Mouse (Mus musculus): ENCODE data around the gene Inafm2. TPM values are rescaled to one million over a fixed set of nuclear protein-coding genes. Genes with fewer than 3 reads are reported as not detected.

Inafm2 gene
- polyA plus RNA-seq, 1 experiment from 2014 or later = 20.5 TPM

GRCm38 (mm10) chr2:118723693-118724486, 21.7 kb upstream of the Inafm2 start:
- Histone ChIP-seq H3K4me3 (ENCODE audit: low read length) (no peak overlapping the region), H3K36me3 (ENCODE audit: control insufficient read depth, insufficient read depth, low read length) (no peaks in the 10 kb centered on the region), H3K27ac (ENCODE audit: low read length) (no peak overlapping the region), H3K27me3 (ENCODE audit: control insufficient read depth, insufficient read depth, low read depth, low read length) (no peaks in the 10 kb centered on the region), H3K9me3 (ENCODE audit: control insufficient read depth, low read length) (no peaks in the 10 kb centered on the region), H3K4me2 (ENCODE audit: low read depth, low read length) (no peak overlapping the region), H3K4me1 (replicated peaks; ENCODE audit: control insufficient read depth, insufficient read depth, low read length) (peaks cover 18% of the 10 kb centered on the region), H3K9ac (ENCODE audit: low read length) (no peak overlapping the region)
- WGBS = 74% methylated on average over 15 of the region's 15 CpGs
- ATAC-seq (ENCODE audit: low read depth) = no peak

- H3K4me1 ChIP-seq (replicated peaks; ENCODE audit: control insufficient read depth, insufficient read depth, low read length) = peaks cover 29% of the 10 kb centered on the region
- 77% methylated on average over 4 of the region's 4 CpGs for WGBS
- H3K27me3 ChIP-seq (ENCODE audit: control insufficient read depth, insufficient read depth, low read depth, low read length) = no peaks in the 10 kb centered on the region
- H3K4me3 ChIP-seq (ENCODE audit: low read length) = no peak overlapping the region
- ATAC-seq (ENCODE audit: low read depth) = no peak
- H3K9ac ChIP-seq (ENCODE audit: low read length) = no peak overlapping the region
- no peaks in the 10 kb centered on the region for H3K9me3 ChIP-seq (ENCODE audit: control insufficient read depth, low read length)
- no peak overlapping the region for H3K4me2 ChIP-seq (ENCODE audit: low read depth, low read length)
- H3K27ac ChIP-seq (ENCODE audit: low read length) = no peak overlapping the region
- H3K36me3 ChIP-seq (ENCODE audit: control insufficient read depth, insufficient read depth, low read length) = no peaks in the 10 kb centered on the region
These were observed 20.0 kb upstream of the Inafm2 start for GRCm38 (mm10) chr2:118725511-118725910.

GRCm38 (mm10) chr2:118726873-118727272, 18.7 kb upstream of the Inafm2 start:
- 89% methylated on average over 2 of the region's 2 CpGs for WGBS
- Histone ChIP-seq H3K36me3 (ENCODE audit: control insufficient read depth, insufficient read depth, low read length) (no peaks in the 10 kb centered on the region), H3K27ac (ENCODE audit: low read length) (no peak overlapping the region), H3K27me3 (ENCODE audit: control insufficient read depth, insufficient read depth, low read depth, low read length) (peaks cover 2% of the 10 kb centered on the region), H3K4me3 (ENCODE audit: low read length) (no peak overlapping the region), H3K4me1 (replicated peaks; ENCODE audit: control insufficient read depth, insufficient read depth, low read length) (peaks cover 30% of the 10 kb centered on the region), H3K4me2 (ENCODE audit: low read depth, low read length) (no peak overlapping the region), H3K9me3 (ENCODE audit: control insufficient read depth, low read length) (no peaks in the 10 kb centered on the region), H3K9ac (ENCODE audit: low read length) (no peak overlapping the region)
- no peak for ATAC-seq (ENCODE audit: low read depth)

- peak overlapping the region; percentile 30 for H3K4me2 ChIP-seq (ENCODE audit: low read depth, low read length)
- H3K9ac ChIP-seq (ENCODE audit: low read length) = 0 out of 2 replicates have a peak overlapping the region, but pooled peaks have one; percentile 44
- 8% methylated on average over 9 of the region's 9 CpGs for WGBS
- peak overlapping the region; percentile 70 for H3K27ac ChIP-seq (ENCODE audit: low read length)
- H3K9me3 ChIP-seq (ENCODE audit: control insufficient read depth, low read length) = no peaks in the 10 kb centered on the region
- no peaks in the 10 kb centered on the region for H3K36me3 ChIP-seq (ENCODE audit: control insufficient read depth, insufficient read depth, low read length)
- H3K4me3 ChIP-seq (ENCODE audit: low read length) = peak overlapping the region; percentile 3; the same call in 1 of the 2 replicates
- H3K4me1 ChIP-seq (replicated peaks; ENCODE audit: control insufficient read depth, insufficient read depth, low read length) = peaks cover 30% of the 10 kb centered on the region
- ATAC-seq (ENCODE audit: low read depth) = peak; percentile 67
- H3K27me3 ChIP-seq (ENCODE audit: control insufficient read depth, insufficient read depth, low read depth, low read length) = peaks cover 10% of the 10 kb centered on the region
These were observed 17.6 kb upstream of the Inafm2 start for GRCm38 (mm10) chr2:118727911-118728310.

- H3K27me3 ChIP-seq (ENCODE audit: control insufficient read depth, insufficient read depth, low read depth, low read length) = peaks cover 13% of the 10 kb centered on the region
- no peaks in the 10 kb centered on the region for H3K36me3 ChIP-seq (ENCODE audit: control insufficient read depth, insufficient read depth, low read length)
- peak within 1 kb of the TSS; percentile 30 for H3K4me2 ChIP-seq (ENCODE audit: low read depth, low read length)
- 8% methylated on average over 6 of the region's 7 CpGs for WGBS
- H3K9ac ChIP-seq (ENCODE audit: low read length) = peak within 1 kb of the TSS; percentile 44; the same call in 1 of the 2 replicates
- peaks cover 30% of the 10 kb centered on the region for H3K4me1 ChIP-seq (replicated peaks; ENCODE audit: control insufficient read depth, insufficient read depth, low read length)
- no peaks in the 10 kb centered on the region for H3K9me3 ChIP-seq (ENCODE audit: control insufficient read depth, low read length)
- H3K27ac ChIP-seq (ENCODE audit: low read length) = peak within 1 kb of the TSS; percentile 70
- H3K4me3 ChIP-seq (ENCODE audit: low read length) = peak within 1 kb of the TSS; percentile 3; the same call in 1 of the 2 replicates
- ATAC-seq (ENCODE audit: low read depth) = peak; percentile 77
These were observed 17.2 kb upstream of the Inafm2 start, which contains the start of gene Plcb2 for GRCm38 (mm10) chr2:118728337-118728736. Plcb2 (minus strand) TSS chr2:118728438.

GRCm38 (mm10) chr2:118729194-118729593, 16.4 kb upstream of the Inafm2 start:
- WGBS = 33% methylated on average over 4 of the region's 4 CpGs
- peaks cover 13% of the 10 kb centered on the region for H3K27me3 ChIP-seq (ENCODE audit: control insufficient read depth, insufficient read depth, low read depth, low read length)
- no peak for ATAC-seq (ENCODE audit: low read depth)
- no peak overlapping the region for H3K4me2 ChIP-seq (ENCODE audit: low read depth, low read length)
- peak overlapping the region; percentile 70 for H3K27ac ChIP-seq (ENCODE audit: low read length)
- no peaks in the 10 kb centered on the region for H3K36me3 ChIP-seq (ENCODE audit: control insufficient read depth, insufficient read depth, low read length)
- H3K9me3 ChIP-seq (ENCODE audit: control insufficient read depth, low read length) = no peaks in the 10 kb centered on the region
- peaks cover 30% of the 10 kb centered on the region for H3K4me1 ChIP-seq (replicated peaks; ENCODE audit: control insufficient read depth, insufficient read depth, low read length)
- no peak overlapping the region for H3K9ac ChIP-seq (ENCODE audit: low read length)
- no peak overlapping the region for H3K4me3 ChIP-seq (ENCODE audit: low read length)

- H3K9me3 ChIP-seq (ENCODE audit: control insufficient read depth, low read length) = no peaks in the 10 kb centered on the region
- H3K4me2 ChIP-seq (ENCODE audit: low read depth, low read length) = no peak overlapping the region
- H3K9ac ChIP-seq (ENCODE audit: low read length) = no peak overlapping the region
- ATAC-seq (ENCODE audit: low read depth) = no peak
- peaks cover 13% of the 10 kb centered on the region for H3K27me3 ChIP-seq (ENCODE audit: control insufficient read depth, insufficient read depth, low read depth, low read length)
- WGBS = 12% methylated on average over 8 of the region's 8 CpGs
- no peak overlapping the region for H3K27ac ChIP-seq (ENCODE audit: low read length)
- H3K4me1 ChIP-seq (replicated peaks; ENCODE audit: control insufficient read depth, insufficient read depth, low read length) = peaks cover 30% of the 10 kb centered on the region
- H3K36me3 ChIP-seq (ENCODE audit: control insufficient read depth, insufficient read depth, low read length) = no peaks in the 10 kb centered on the region
- H3K4me3 ChIP-seq (ENCODE audit: low read length) = no peak overlapping the region
These were observed 15.5 kb upstream of the Inafm2 start for GRCm38 (mm10) chr2:118729816-118730621.

GRCm38 (mm10) chr2:118730622-118730915, 15.0 kb upstream of the Inafm2 start:
- 7% methylated on average over 3 of the region's 3 CpGs for WGBS
- H3K9me3 ChIP-seq (ENCODE audit: control insufficient read depth, low read length) = no peaks in the 10 kb centered on the region
- no peak overlapping the region for H3K9ac ChIP-seq (ENCODE audit: low read length)
- peak; percentile 35 for ATAC-seq (ENCODE audit: low read depth)
- H3K27ac ChIP-seq (ENCODE audit: low read length) = no peak overlapping the region
- no peak overlapping the region for H3K4me3 ChIP-seq (ENCODE audit: low read length)
- no peaks in the 10 kb centered on the region for H3K36me3 ChIP-seq (ENCODE audit: control insufficient read depth, insufficient read depth, low read length)
- no peak overlapping the region for H3K4me2 ChIP-seq (ENCODE audit: low read depth, low read length)
- H3K4me1 ChIP-seq (replicated peaks; ENCODE audit: control insufficient read depth, insufficient read depth, low read length) = peaks cover 30% of the 10 kb centered on the region
- peaks cover 13% of the 10 kb centered on the region for H3K27me3 ChIP-seq (ENCODE audit: control insufficient read depth, insufficient read depth, low read depth, low read length)

- Histone ChIP-seq H3K27ac (ENCODE audit: low read length) (no peak overlapping the region), H3K4me2 (ENCODE audit: low read depth, low read length) (no peak overlapping the region), H3K36me3 (ENCODE audit: control insufficient read depth, insufficient read depth, low read length) (no peaks in the 10 kb centered on the region), H3K27me3 (ENCODE audit: control insufficient read depth, insufficient read depth, low read depth, low read length) (peaks cover 15% of the 10 kb centered on the region), H3K4me3 (ENCODE audit: low read length) (no peak overlapping the region), H3K9ac (ENCODE audit: low read length) (no peak overlapping the region), H3K9me3 (ENCODE audit: control insufficient read depth, low read length) (no peaks in the 10 kb centered on the region), H3K4me1 (replicated peaks; ENCODE audit: control insufficient read depth, insufficient read depth, low read length) (peaks cover 30% of the 10 kb centered on the region)
- 80% methylated on average over 5 of the region's 5 CpGs for WGBS
- ATAC-seq (ENCODE audit: low read depth) = no peak
These were observed 13.6 kb upstream of the Inafm2 start for GRCm38 (mm10) chr2:118731981-118732380.
